Mouse (Mus musculus) colon, adult 2 months (tissue): ENCODE measurements around the gene Dennd1c. TPM values are rescaled to one million over a fixed set of nuclear protein-coding genes. Genes with fewer than 3 reads are reported as not detected.

ENCODE experiments used
- polyA plus RNA-seq: library from polyadenylated mRNA; depleted of rRNA; stranded (reverse); fragments of >200 nt; gene quantifications from 2 replicates; pipeline ENCODE4 v1.2.3, GENCODE M21; 2012; rRNA removed

Gene Dennd1c
- 3.9 and 4.8 TPM in 2 replicates for polyA plus RNA-seq

DNA sequence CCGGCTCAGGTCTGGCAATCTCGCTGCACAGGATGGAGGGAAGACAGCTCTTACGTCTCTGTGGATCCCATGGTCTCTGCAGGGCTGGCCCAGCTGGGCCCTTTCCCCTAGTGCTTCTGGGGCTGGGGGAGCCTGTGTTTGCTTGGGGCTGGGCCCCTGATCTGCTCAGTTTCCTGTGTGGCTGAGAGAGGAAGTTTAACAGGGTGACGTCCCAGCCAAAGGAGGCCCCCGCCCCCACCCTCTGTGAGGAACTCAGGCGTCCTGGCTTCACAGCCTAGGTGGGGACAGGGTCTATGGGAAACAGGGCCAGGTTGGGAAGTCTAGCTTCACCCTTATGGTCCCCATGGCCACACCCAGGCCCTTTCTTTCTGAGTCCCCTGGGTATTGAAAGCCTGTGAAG, at the start of gene Dennd1c:
Gene Dennd1c (minus strand): TSS at position 179 of the 400 bp plus-strand sequence.

GRCm38 (mm10) chr17:57105181-57106034, 27.1 kb upstream of the Dennd1c start, which contains the start of gene Tnfsf9:
Tnfsf9 (plus strand) TSS chr17:57105325.

GRCm38 (mm10) chr17:57087049-57087832, 8.9 kb upstream of the Dennd1c start, which contains the start of gene Tubb4a:
Tubb4a (minus strand) TSS chr17:57087782.

DNA sequence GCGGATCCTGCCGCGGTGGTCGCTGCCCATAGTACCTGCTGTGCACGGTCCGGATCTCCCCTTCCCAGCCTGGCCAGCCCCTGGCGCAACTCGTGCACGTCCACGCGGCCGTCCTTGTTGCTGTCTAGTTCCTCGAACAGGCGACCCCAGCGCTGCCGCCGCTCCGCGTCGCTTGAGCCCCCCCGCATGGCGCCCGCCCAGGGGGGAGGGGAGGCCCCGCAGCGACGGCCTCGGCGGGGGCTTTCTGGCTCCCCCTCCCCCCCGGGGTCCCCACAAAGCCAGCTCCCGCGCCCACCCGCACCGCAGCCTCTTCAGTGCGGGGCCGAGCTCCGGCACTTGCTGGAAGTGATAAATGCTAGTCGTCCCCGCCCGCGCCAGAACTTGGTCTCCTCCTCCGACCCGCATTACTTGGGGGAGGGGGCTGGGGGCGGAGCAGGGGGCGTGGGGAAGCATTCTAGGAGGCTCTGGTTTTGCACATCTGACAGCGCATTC, 18.8 kb downstream of the Dennd1c start, which contains the start of gene Slc25a23:
Gene Slc25a23 (minus strand): TSS at position 378 of the 492 bp plus-strand sequence.

DNA sequence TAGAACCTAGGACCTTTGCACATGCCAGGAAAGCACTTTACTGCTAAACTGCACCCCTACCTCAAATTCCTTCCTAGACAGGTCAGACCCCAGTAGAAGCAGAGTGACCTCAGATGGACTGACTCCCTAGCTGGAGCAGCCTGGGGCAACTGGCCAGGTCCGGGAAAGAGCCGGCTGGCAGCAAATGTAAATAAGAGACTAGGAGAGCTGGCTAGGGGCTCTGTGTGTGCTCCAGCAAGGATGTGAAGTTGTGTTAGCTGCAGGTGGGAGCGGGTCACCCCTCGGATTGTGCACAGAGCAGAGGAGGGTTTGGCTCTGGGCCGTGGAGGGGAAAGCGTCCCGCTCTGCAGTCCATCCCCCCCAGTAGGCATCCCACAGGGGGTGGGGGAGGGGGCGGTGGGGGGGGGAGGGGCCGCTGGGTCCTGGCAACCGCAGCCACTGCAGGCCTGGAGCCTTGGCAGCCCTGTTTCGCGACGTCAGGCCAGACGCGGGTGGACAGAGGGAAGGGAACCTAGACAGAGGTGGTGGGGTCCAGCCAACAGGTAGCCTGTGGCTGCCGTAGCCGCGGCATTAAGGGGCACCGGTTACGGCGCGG, 19.3 kb downstream of the Dennd1c start, which contains the start of gene Crb3:
Gene Crb3 (plus strand): TSS at position 215 of the 595 bp plus-strand sequence.

GRCm38 (mm10) chr17:57041554-57041953, 36.8 kb downstream of the Dennd1c start, which contains the start of gene Slc25a41:
Slc25a41 (minus strand) TSS chr17:57041654.

GRCm38 (mm10) chr17:57030931-57031660, 47.2 kb downstream of the Dennd1c start, which contains the start of gene Khsrp:
Khsrp (minus strand) TSS chr17:57031522.

Other genes starting within 250 kb of the Dennd1c start
- 13.0 and 16.5 TPM in 2 replicates for gene Rfx2, start 247.5 kb downstream of the Dennd1c start, polyA plus RNA-seq
- not detected in 2 replicates for gene Acsbg2, start 204.1 kb downstream of the Dennd1c start, polyA plus RNA-seq
- gene 1700061G19Rik, start 203.0 kb downstream of the Dennd1c start, polyA plus RNA-seq, result 0.05 and 0.22 TPM in 2 replicates
- 59.6 and 65.3 TPM in 2 replicates for gene Mllt1, start 143.1 kb downstream of the Dennd1c start, polyA plus RNA-seq
- gene Acer1, start 96.4 kb downstream of the Dennd1c start, polyA plus RNA-seq, result 73.6 and 84.8 TPM in 2 replicates
- gene Clpp, start 88.2 kb downstream of the Dennd1c start, polyA plus RNA-seq, result 174 and 182 TPM in 2 replicates
- gene Alkbh7, start 81.2 kb downstream of the Dennd1c start, polyA plus RNA-seq, result 70.7 and 72.3 TPM in 2 replicates
- gene Pspn, start 78.5 kb downstream of the Dennd1c start, polyA plus RNA-seq, result 0.57 TPM in 1 of 2 replicates, not detected in the other
- 31.0 and 35.2 TPM in 2 replicates for gene Gtf2f1, start 67.2 kb downstream of the Dennd1c start, polyA plus RNA-seq
- gene Gm17949, start 67.0 kb downstream of the Dennd1c start, polyA plus RNA-seq, result 0.24 TPM in 1 of 2 replicates, not detected in the other
- 83.9 and 101 TPM in 2 replicates for gene Khsrp, start 47.0 kb downstream of the Dennd1c start, polyA plus RNA-seq
- not detected in 2 replicates for gene Slc25a41, start 36.9 kb downstream of the Dennd1c start, polyA plus RNA-seq
- gene Crb3, start 19.4 kb downstream of the Dennd1c start, polyA plus RNA-seq, result 237 and 303 TPM in 2 replicates
- 33.4 and 39.0 TPM in 2 replicates for gene Slc25a23, start 18.7 kb downstream of the Dennd1c start, polyA plus RNA-seq
- gene Tubb4a, start 9.3 kb upstream of the Dennd1c start, polyA plus RNA-seq, result 8.0 and 8.8 TPM in 2 replicates
- gene Tnfsf9, start 26.8 kb upstream of the Dennd1c start, polyA plus RNA-seq, result 2.2 and 2.3 TPM in 2 replicates
- gene Cd70, start 71.3 kb upstream of the Dennd1c start, polyA plus RNA-seq, result not detected in 2 replicates
- gene Tnfsf14, start 115.7 kb upstream of the Dennd1c start, polyA plus RNA-seq, result 0.48 and 0.52 TPM in 2 replicates
- 40.1 and 41.4 TPM in 2 replicates for gene C3, start 149.6 kb upstream of the Dennd1c start, polyA plus RNA-seq
- 108 and 126 TPM in 2 replicates for gene Gpr108, start 169.9 kb upstream of the Dennd1c start, polyA plus RNA-seq
- 46.6 and 47.7 TPM in 2 replicates for gene Trip10, start 170.9 kb upstream of the Dennd1c start, polyA plus RNA-seq
- gene Vav1, start 200.6 kb upstream of the Dennd1c start, polyA plus RNA-seq, result 5.4 TPM in 2 replicates